Mouse (Mus musculus) heart, postnatal 0 days (tissue): ENCODE measurements around the gene Hsdl1.

ENCODE experiments used
- CTCF ChIP-seq: IDR thresholded peaks from 2 replicates; pipeline ENCODE4 v1.5.1; 2016; ENCODE audit warnings: antibody characterized with exemption, control low read depth, low read depth
- EP300 ChIP-seq: IDR thresholded peaks from 2 replicates; pipeline ENCODE4 v1.6.1; 2016; ENCODE audit warnings: antibody characterized with exemption, low read depth

GRCm38 (mm10) chr8:119545180-119545579 is 29.8 kb downstream of the Hsdl1 start:
- TF ChIP-seq CTCF, result no peak
- no peak for TF ChIP-seq EP300
